In genomic region chr4:127370447-127370846, GRCm38 (mm10) we compare ENCODE assay signal across 13 mouse cellular contexts. TPM values are rescaled to one million over a fixed set of nuclear protein-coding genes. Genes with fewer than 3 reads are reported as not detected.
DNase-seq lines count a peak whose midpoint lies in the region; ATAC-seq and TF ChIP-seq lines count a peak whose summit lies in the region.
"Had no signal": no experiment of that assay in that cellular context is flagged by ENCODE, and none has a peak within 500 bp of the region (broad histone marks: within the 10 kb centered on the region; RNA-seq: fewer than 3 reads in every experiment).

No protein-coding gene starts in this region.

- DNase-seq in hindbrain, embryonic 11.5 days (ENCODE audit: low spot score), result peak; percentile 61
- DNase-seq in hindbrain, embryonic 14.5 days (ENCODE audit: low spot score), result no peak
- peak; percentile 21 for DNase-seq in right cerebral cortex, postnatal 14 days
- DNase-seq in right cerebral cortex, adult 18-20 months, result no peak
- DNase-seq in splenic B cell, adult 2 months (ENCODE audit: low read depth, low spot score), result peak; percentile 14
- DNase-seq in spleen, adult 12 weeks (ENCODE audit: low spot score), result no peak
- no peak for DNase-seq in B cell, adult 2 months
- DNase-seq: cerebellum, adult 11-12 months; lung, postnatal 36 days had no signal

- H3K27me3 ChIP-seq in hindbrain, embryonic 11.5 days (ENCODE audit: control insufficient read depth, insufficient read depth, low read length), result no peaks in the 10 kb centered on the region; the same call in 1 of the 2 replicates
- H3K27me3 ChIP-seq in hindbrain, embryonic 14.5 days (ENCODE audit: control insufficient read depth, insufficient read depth, low read length), result no peaks in the 10 kb centered on the region
- no peaks in the 10 kb centered on the region for H3K27me3 ChIP-seq in splenic B cell, adult 2 months (ENCODE audit: control insufficient read depth, insufficient read depth, low read length, poor library complexity, severe bottlenecking)

- H3K4me3 ChIP-seq in hindbrain, embryonic 11.5 days (ENCODE audit: low read depth, low read length), result no peak overlapping the region
- no peak overlapping the region for H3K4me3 ChIP-seq in hindbrain, embryonic 14.5 days (replicated peaks; ENCODE audit: low read length)
- H3K4me3 ChIP-seq in cortical plate, adult 2 months (ENCODE audit: insufficient read depth, low read length), result no peak overlapping the region
- H3K4me3 ChIP-seq: heart, embryonic 15.5 days; neural tube, embryonic 15.5 days had no signal

- no peak for TF ChIP-seq POLR2A in cortical plate, adult 2 months (IDR thresholded peaks at IDR 0.05; ENCODE audit: extremely low read depth, insufficient read depth, low read length)

- H3K36me3 ChIP-seq in hindbrain, embryonic 11.5 days (ENCODE audit: control insufficient read depth, insufficient read depth, low read length), result no peaks in the 10 kb centered on the region
- H3K36me3 ChIP-seq in hindbrain, embryonic 14.5 days (replicated peaks; ENCODE audit: control insufficient read depth, insufficient read depth), result no peaks in the 10 kb centered on the region
- H3K36me3 ChIP-seq in splenic B cell, adult 2 months (ENCODE audit: control insufficient read depth, insufficient read depth, low read length, poor library complexity, severe bottlenecking), result no peaks in the 10 kb centered on the region
- H3K36me3 ChIP-seq: heart, embryonic 15.5 days; neural tube, embryonic 15.5 days had no signal

- 0 out of 2 replicates have a peak, but pooled peaks have one; percentile 19 for TF ChIP-seq CTCF in cortical plate, adult 2 months (IDR thresholded peaks at IDR 0.05; ENCODE audit: extremely low read depth, insufficient read depth, low read length)

- H3K27ac ChIP-seq in hindbrain, embryonic 11.5 days (ENCODE audit: low read depth, low read length), result no peak overlapping the region
- no peak overlapping the region for H3K27ac ChIP-seq in hindbrain, embryonic 14.5 days
- no peak overlapping the region for H3K27ac ChIP-seq in cortical plate, adult 2 months (ENCODE audit: insufficient read depth, low read length)
- H3K27ac ChIP-seq: heart, embryonic 15.5 days; neural tube, embryonic 15.5 days had no signal

- H3K9me3 ChIP-seq in hindbrain, embryonic 11.5 days (ENCODE audit: control insufficient read depth, low read length), result no peaks in the 10 kb centered on the region
- no peaks in the 10 kb centered on the region for H3K9me3 ChIP-seq in hindbrain, embryonic 14.5 days (ENCODE audit: control insufficient read depth, low read length)
- H3K9me3 ChIP-seq: heart, embryonic 15.5 days; neural tube, embryonic 15.5 days had no signal

- no peak overlapping the region for H3K4me2 ChIP-seq in hindbrain, embryonic 11.5 days (replicated peaks; ENCODE audit: low read depth, low read length)
- H3K4me2 ChIP-seq in hindbrain, embryonic 14.5 days (replicated peaks), result no peak overlapping the region
- H3K4me2 ChIP-seq: heart, embryonic 15.5 days; neural tube, embryonic 15.5 days had no signal

- WGBS in hindbrain, embryonic 11.5 days, result 59% methylated on average over 2 of the region's 2 CpGs
- 54% methylated on average over 2 of the region's 2 CpGs for WGBS in hindbrain, embryonic 14.5 days

- no peaks in the 10 kb centered on the region for H3K4me1 ChIP-seq in hindbrain, embryonic 11.5 days (replicated peaks; ENCODE audit: control insufficient read depth, insufficient read depth, low read length)
- 0 out of 2 replicates have a peak, but pooled peaks cover 10% of the 10 kb centered on the region for H3K4me1 ChIP-seq in hindbrain, embryonic 14.5 days (replicated peaks; ENCODE audit: control insufficient read depth, insufficient read depth, low read length)
- H3K4me1 ChIP-seq in cortical plate, adult 2 months (ENCODE audit: control insufficient read depth, insufficient read depth, low read length), result no peaks in the 10 kb centered on the region

- no peak overlapping the region for H3K9ac ChIP-seq in hindbrain, embryonic 11.5 days (ENCODE audit: low read depth, low read length)
- H3K9ac ChIP-seq in hindbrain, embryonic 14.5 days, result no peak overlapping the region
- H3K9ac ChIP-seq: heart, embryonic 15.5 days; neural tube, embryonic 15.5 days had no signal

- ATAC-seq in hindbrain, embryonic 11.5 days (ENCODE audit: low FRiP score), result no peak
- no peak for ATAC-seq in hindbrain, embryonic 14.5 days (ENCODE audit: low FRiP score)

RNA-seq across cellular contexts. Expression of gene Gjb5, which starts 12.5 kb away (rescaled TPM):
- polyA plus RNA-seq in hindbrain, embryonic 11.5 days (2014; fragmentation: Nextera tagmentation; extraction: Ambion mirVana), result 0.66 and 0.92 TPM in 2 replicates
- polyA plus RNA-seq in hindbrain, embryonic 14.5 days (2014; fragmentation: Nextera tagmentation; extraction: Ambion mirVana), result 0.12 and 0.21 TPM in 2 replicates
- not detected in 2 replicates for polyA plus RNA-seq in cortical plate, adult 2 months (2012; rRNA removed)

RNA-seq across cellular contexts. Expression of gene Gjb4, which starts 16.6 kb away (rescaled TPM):
- 0.24 and 0.39 TPM in 2 replicates for polyA plus RNA-seq in hindbrain, embryonic 11.5 days (2014; fragmentation: Nextera tagmentation; extraction: Ambion mirVana)
- polyA plus RNA-seq in hindbrain, embryonic 14.5 days (2014; fragmentation: Nextera tagmentation; extraction: Ambion mirVana), result 0.17 TPM in 1 of 2 replicates, not detected in the other
- polyA plus RNA-seq in cortical plate, adult 2 months (2012; rRNA removed), result not detected in 2 replicates
- polyA plus RNA-seq: heart, embryonic 15.5 days; neural tube, embryonic 15.5 days; stomach, embryonic 14.5 days had no signal

RNA-seq across cellular contexts. Expression of gene Gjb3, which starts 39.8 kb away (rescaled TPM):
- 0.77 and 1.7 TPM in 2 replicates for polyA plus RNA-seq in hindbrain, embryonic 11.5 days (2014; fragmentation: Nextera tagmentation; extraction: Ambion mirVana)
- 0.17 TPM in 1 of 2 replicates, not detected in the other for polyA plus RNA-seq in hindbrain, embryonic 14.5 days (2014; fragmentation: Nextera tagmentation; extraction: Ambion mirVana)
- polyA plus RNA-seq in cortical plate, adult 2 months (2012; rRNA removed), result 0.04 and 0.06 TPM in 2 replicates
- polyA plus RNA-seq: neural tube, embryonic 15.5 days had no signal

RNA-seq across cellular contexts. Expression of gene Gja4, which starts 56.6 kb away (rescaled TPM):
- 13.5 and 14.0 TPM in 2 replicates for polyA plus RNA-seq in hindbrain, embryonic 11.5 days (2014; fragmentation: Nextera tagmentation; extraction: Ambion mirVana)
- 25.4 and 27.0 TPM in 2 replicates for polyA plus RNA-seq in hindbrain, embryonic 14.5 days (2014; fragmentation: Nextera tagmentation; extraction: Ambion mirVana)
- polyA plus RNA-seq in cortical plate, adult 2 months (2012; rRNA removed), result 8.5 and 9.9 TPM in 2 replicates

Comparison
In these comparisons a context has a peak if more than half of its experiments do, and no peak if none do; other contexts are left out.
1. DNase-seq: peak in hindbrain, embryonic 11.5 days (single experiment), right cerebral cortex, postnatal 14 days (single experiment) and splenic B cell, adult 2 months (single experiment); none in hindbrain, embryonic 14.5 days (single experiment), right cerebral cortex, adult 18-20 months (single experiment), spleen, adult 12 weeks (single experiment) and B cell, adult 2 months (0 of 2).